Mouse (Mus musculus): ENCODE results near the gene Gm21883. TPM values are rescaled to one million over a fixed set of nuclear protein-coding genes. Genes with fewer than 3 reads are reported as not detected.
"Not testable (repeated sequence)": the region's sequence is repeated elsewhere in the genome, so short reads cannot be mapped to it uniquely, and the experiment has no call there.

The Gm21883 gene
- not detected in 2 replicates for polyA plus RNA-seq (2014; fragmentation: Nextera tagmentation; extraction: Ambion mirVana)

- not testable (repeated sequence) for ATAC-seq (ENCODE audit: low read depth); H3K9ac ChIP-seq (replicated peaks; ENCODE audit: low read depth, low read length); H3K4me3 ChIP-seq (ENCODE audit: low read depth, low read length); H3K27ac ChIP-seq (ENCODE audit: low read depth, low read length); H3K4me1 ChIP-seq (ENCODE audit: control insufficient read depth, insufficient read depth, low read length); H3K36me3 ChIP-seq (ENCODE audit: control insufficient read depth, insufficient read depth, low read length); H3K9me3 ChIP-seq (ENCODE audit: control insufficient read depth, low read length); H3K27me3 ChIP-seq (ENCODE audit: control insufficient read depth, insufficient read depth, low read length); H3K4me2 ChIP-seq (ENCODE audit: low read depth, low read length)
- no CpG with 5 or more reads among the region's 1 CpGs for WGBS
Observed at GRCm38 (mm10) chrX:31574183-31574582, at the start of gene Gm21883. Gene Gm21883, minus strand, starts transcription at chrX:31574283.

GRCm38 (mm10) chrX:31618820-31619219 is 44.7 kb upstream of the Gm21883 start, which contains the start of gene Spin2e:
Gene Spin2e, minus strand, starts transcription at chrX:31618920.
- H3K9ac ChIP-seq (replicated peaks; ENCODE audit: low read depth, low read length); H3K27ac ChIP-seq (ENCODE audit: low read depth, low read length): not testable (repeated sequence)
- WGBS, result 80% methylated on average over 1 of the region's 2 CpGs

More at GRCm38 (mm10) chrX:31618820-31619219, 44.7 kb upstream of the Gm21883 start, which contains the start of gene Spin2e:
- not testable (repeated sequence) for ATAC-seq (ENCODE audit: low read depth); H3K4me2 ChIP-seq (ENCODE audit: low read depth, low read length); H3K36me3 ChIP-seq (ENCODE audit: control insufficient read depth, insufficient read depth, low read length); H3K27me3 ChIP-seq (ENCODE audit: control insufficient read depth, insufficient read depth, low read length); H3K4me1 ChIP-seq (ENCODE audit: control insufficient read depth, insufficient read depth, low read length); H3K4me3 ChIP-seq (ENCODE audit: low read depth, low read length); H3K9me3 ChIP-seq (ENCODE audit: control insufficient read depth, low read length)

Other genes starting within 250 kb of the Gm21883 start
- not detected in 2 replicates for gene Btbd35f26, start 237.8 kb downstream of the Gm21883 start, polyA plus RNA-seq (2014; fragmentation: Nextera tagmentation; extraction: Ambion mirVana)
- not detected in 2 replicates for gene Btbd35f19, start 190.4 kb downstream of the Gm21883 start, polyA plus RNA-seq (2014; fragmentation: Nextera tagmentation; extraction: Ambion mirVana)
- gene Spin2e, start 44.6 kb upstream of the Gm21883 start, polyA plus RNA-seq (2014; fragmentation: Nextera tagmentation; extraction: Ambion mirVana), result not detected in 2 replicates
- gene Btbd35f25, start 142.9 kb upstream of the Gm21883 start, polyA plus RNA-seq (2014; fragmentation: Nextera tagmentation; extraction: Ambion mirVana), result not detected in 2 replicates

All from neural tube, embryonic 14.5 days (tissue).